Mouse (Mus musculus) G1E-ER4 (cell line): ENCODE data around the gene Ctla4. TPM values are rescaled to one million over a fixed set of nuclear protein-coding genes. Genes with fewer than 3 reads are reported as not detected.

ENCODE experiments used
- GATA1 ChIP-seq: IDR thresholded peaks from one replicate; pipeline ENCODE4 v1.8.0; 2012; ENCODE audit warnings: low read length, inconsistent platforms
- polyA plus RNA-seq: library from polyadenylated mRNA; stranded (reverse); fragments of >175 nt; gene quantifications from 2 replicates; pipeline ENCODE4 v1.2.3, GENCODE M21; 2012

The Ctla4 gene
- polyA plus RNA-seq, 1 experiment = not detected

DNA sequence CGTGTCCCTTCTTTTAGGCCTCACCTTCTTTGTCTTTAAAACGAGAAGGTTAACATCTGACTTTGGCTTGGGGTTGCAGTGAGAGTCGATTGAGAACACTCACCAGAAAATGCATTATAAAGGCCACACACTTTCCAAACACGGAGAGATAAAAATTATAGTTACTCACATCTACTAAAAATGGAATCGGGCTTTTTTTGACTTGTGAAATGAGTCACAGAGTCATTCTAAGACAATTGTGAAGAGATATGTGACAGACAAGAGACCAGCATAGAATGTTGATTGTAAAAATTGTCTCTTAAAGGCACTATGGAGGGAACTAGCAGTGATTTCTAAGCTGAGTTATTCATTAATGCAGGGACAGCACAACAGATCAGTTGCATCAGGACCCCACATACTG lies 52.2 kb downstream of the Ctla4 start:
- TF ChIP-seq GATA1 = no peak

- no peak for TF ChIP-seq GATA1
Measured at GRCm38 (mm10) chr1:60940023-60940422, 53.2 kb downstream of the Ctla4 start.

DNA sequence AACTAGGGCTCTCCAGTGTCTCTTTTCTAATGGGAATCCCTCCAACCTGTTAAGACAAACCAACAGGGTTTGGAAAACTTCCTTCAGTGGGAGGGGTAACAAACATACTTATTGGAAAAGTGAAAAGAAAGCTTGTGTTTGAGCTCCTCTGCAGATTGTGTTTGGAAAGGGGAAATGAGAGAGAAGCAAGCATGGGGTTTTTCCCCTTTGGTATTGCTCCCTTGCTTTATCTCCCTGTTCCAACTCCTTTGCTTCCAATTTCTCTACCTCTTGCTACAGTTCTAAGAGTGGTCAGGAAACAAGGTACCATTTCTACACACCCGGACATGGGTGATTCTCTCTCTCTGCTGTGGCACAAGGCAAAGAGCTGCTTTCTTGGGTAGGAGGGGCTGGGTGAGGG lies 53.8 kb downstream of the Ctla4 start:
- TF ChIP-seq GATA1 = no peak

- TF ChIP-seq GATA1 = no peak
Measured at GRCm38 (mm10) chr1:60941056-60942048, 54.6 kb downstream of the Ctla4 start.

- no peak for TF ChIP-seq GATA1
Measured at GRCm38 (mm10) chr1:60942921-60943320, 56.1 kb downstream of the Ctla4 start.

- TF ChIP-seq GATA1 = no peak
Measured at GRCm38 (mm10) chr1:60945633-60946401, 59.0 kb downstream of the Ctla4 start.

GRCm38 (mm10) chr1:60948112-60948511 lies 61.3 kb downstream of the Ctla4 start:
- TF ChIP-seq GATA1 = no peak

DNA sequence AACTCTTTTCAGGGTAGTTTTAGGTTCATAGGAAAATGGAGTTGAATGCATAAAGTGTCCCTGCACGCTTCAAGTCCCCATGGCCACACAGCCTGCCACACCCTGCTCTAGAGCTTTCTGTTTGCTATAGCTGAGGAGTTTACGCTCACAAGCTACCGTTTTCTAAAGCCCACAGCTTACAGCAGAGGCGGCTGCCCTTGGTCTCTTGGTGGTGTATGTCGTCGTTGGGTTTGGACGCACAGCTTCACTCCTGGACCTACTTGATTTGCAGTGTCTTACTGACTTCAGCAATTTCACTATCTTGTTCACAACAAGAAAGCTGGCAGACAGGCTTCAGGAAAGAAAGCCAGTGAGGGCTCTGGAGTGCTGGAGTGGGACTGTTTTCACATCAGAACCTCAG lies 66.2 kb downstream of the Ctla4 start:
- no peak for TF ChIP-seq GATA1

- TF ChIP-seq GATA1 = no peak
Measured at GRCm38 (mm10) chr1:60953686-60954085, 66.9 kb downstream of the Ctla4 start.

DNA sequence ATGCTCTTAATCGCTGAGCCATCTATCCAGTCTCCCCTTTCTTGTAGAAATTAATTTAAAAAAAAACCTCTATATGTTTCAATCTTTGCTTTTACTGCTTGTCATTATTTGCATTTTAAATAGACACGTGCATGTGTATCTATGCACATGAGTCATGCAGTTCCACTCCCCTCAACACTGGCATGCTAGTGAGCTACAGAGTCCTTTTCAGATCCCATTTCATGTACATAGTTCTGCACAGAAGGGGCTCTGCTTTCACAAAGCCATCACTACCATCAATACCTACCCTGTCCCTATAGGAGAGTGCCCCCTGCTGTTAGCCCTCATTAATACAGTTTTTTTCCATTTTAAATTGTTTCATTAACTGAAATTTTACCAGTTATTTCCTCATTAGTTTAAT lies 68.0 kb downstream of the Ctla4 start:
- TF ChIP-seq GATA1 = no peak

DNA sequence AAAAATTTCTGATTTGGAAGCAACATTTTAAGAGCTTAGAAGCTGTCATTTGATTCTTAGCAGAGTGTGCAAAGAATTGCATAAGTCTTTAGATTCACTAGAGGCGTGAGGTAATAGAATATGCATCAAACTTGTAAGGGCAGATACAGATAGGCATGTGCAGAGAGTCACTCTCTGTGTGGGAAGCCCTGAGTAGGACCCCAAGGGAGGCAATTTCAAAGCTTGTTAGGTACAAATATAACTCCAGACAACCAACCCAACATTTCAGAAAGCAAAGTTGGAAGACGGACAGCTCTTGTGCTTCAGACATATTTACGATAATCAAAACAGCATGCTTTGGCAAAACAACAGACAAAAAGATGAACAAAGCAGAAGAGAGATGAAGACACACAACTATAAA lies 68.4 kb downstream of the Ctla4 start:
- TF ChIP-seq GATA1 = no peak

DNA sequence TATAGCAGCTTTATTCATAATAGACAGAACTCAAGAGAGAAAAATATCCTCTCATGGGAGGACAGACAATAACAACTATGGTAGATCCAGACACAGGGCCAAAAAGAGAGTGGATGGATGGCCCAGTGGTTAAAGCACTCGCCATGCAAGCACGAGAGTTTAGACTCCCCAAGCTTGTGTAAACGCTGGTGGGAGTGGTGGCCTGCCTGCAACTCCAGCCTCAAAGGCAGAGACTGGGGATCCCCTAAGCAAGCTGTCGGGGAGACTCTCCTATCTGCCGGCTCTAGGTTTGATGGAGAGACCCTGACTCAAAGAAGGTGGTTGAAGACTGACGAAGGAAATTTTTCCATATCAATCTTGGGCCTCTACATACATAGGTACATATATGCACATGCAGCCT lies 69.4 kb downstream of the Ctla4 start:
- no peak for TF ChIP-seq GATA1

DNA sequence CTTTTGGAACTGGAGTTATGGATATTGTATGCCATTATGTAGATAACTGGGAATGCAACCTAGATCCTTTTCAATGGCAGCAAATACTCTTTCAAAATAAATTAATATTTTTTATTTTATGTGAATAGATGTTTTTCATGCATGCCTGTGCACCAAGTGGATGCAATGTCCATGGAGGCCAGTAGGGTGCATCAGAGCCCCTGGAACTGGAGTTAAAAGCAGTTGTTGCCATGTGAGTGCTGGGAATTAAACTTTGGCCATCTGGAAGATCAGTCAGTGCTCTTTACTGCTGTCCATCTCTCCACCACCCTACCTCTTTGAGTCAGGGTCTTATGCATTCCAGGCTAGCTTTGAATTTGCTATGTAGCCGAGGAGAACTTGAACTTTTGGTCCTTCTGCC lies 71.5 kb downstream of the Ctla4 start:
- no peak for TF ChIP-seq GATA1

- no peak for TF ChIP-seq GATA1
Measured at GRCm38 (mm10) chr1:60959246-60959645, 72.4 kb downstream of the Ctla4 start.

DNA sequence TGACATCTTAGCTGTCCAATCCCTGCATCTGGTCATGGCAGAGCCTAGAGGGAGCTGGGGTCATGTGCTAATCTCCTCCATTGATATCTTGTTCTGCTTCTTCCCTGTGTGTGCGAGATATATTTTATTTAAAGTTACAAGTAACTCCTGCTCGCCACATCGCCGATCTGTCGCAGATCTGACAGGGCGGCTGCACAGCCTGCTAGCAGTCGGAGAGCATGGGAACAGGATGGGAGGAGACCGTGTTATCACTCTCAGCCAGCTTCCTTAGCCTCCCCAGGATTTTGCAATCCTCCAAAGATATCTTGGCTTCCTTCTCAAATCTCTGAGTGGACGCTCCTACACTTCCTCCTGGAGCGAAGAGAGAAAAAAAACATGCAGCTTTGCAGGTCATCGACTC lies 73.7 kb downstream of the Ctla4 start:
- no peak for TF ChIP-seq GATA1

GRCm38 (mm10) chr1:60961080-60961479 lies 74.3 kb downstream of the Ctla4 start:
- no peak for TF ChIP-seq GATA1
